Mouse (Mus musculus) embryonic facial prominence, embryonic 10.5 days (tissue): ENCODE data around the gene Plb1. TPM values are rescaled to one million over a fixed set of nuclear protein-coding genes. Genes with fewer than 3 reads are reported as not detected.
A peak's percentile ranks its signal among the peaks of the same experiment; 100 is the strongest.

Experiments used
- DNase-seq: peaks from one replicate; pipeline ENCODE4 v3.0.0-alpha.2; 2017; ENCODE audit warnings: low spot score
- H3K27ac ChIP-seq: fragments of 300-500 bp; sonication (generic); replicated peaks from 2 replicates; pipeline ENCODE4 v1.5.1; 2016; ENCODE audit warnings: mild to moderate bottlenecking
- H3K27me3 ChIP-seq: fragments of 300-500 bp; sonication (generic); replicated peaks from 2 replicates; pipeline ENCODE4 v1.6.1; 2016; ENCODE audit warnings: low read depth, mild to moderate bottlenecking; ENCODE audit not compliant: poor library complexity, severe bottlenecking
- H3K36me3 ChIP-seq: fragments of 300-500 bp; sonication (generic); replicated peaks from 2 replicates; pipeline ENCODE4 v1.6.1; 2016; ENCODE audit warnings: mild to moderate bottlenecking, moderate library complexity
- H3K4me1 ChIP-seq: fragments of 300-500 bp; sonication (generic); 2 replicates; pipeline ENCODE4 v1.6.1; 2016
- H3K4me3 ChIP-seq: fragments of 300-500 bp; sonication (generic); 2 replicates; pipeline ENCODE4 v1.5.1; 2016; ENCODE audit warnings: mild to moderate bottlenecking, moderate library complexity
- H3K9me3 ChIP-seq: fragments of 300-500 bp; sonication (generic); 2 replicates; pipeline ENCODE4 v1.6.1; 2016; ENCODE audit warnings: mild to moderate bottlenecking
- WGBS: fragments of 180-500 bp; shearing (Covaris S2); methylation state at CpG from one replicate; pipeline ENCODE4 v1.1.7; 2016; 5-methylcytosine and 5-hydroxymethylcytosine counted together
- polyA plus RNA-seq: library from polyadenylated mRNA; unstranded; fragments of >200 nt; fragmentation: Nextera tagmentation; extraction: Ambion mirVana; gene quantifications from 2 replicates; pipeline ENCODE4 v1.2.1, GENCODE M21; 2016

The Plb1 gene
- polyA plus RNA-seq, 1 experiment from 2014 or later: 0.06 TPM

- Histone ChIP-seq H3K27ac (no peak overlapping the region), H3K4me1 (0 out of 2 replicates have a peak, but pooled peaks cover 11% of the 10 kb centered on the region), H3K9me3 (no peaks in the 10 kb centered on the region), H3K4me3 (no peak overlapping the region), H3K27me3 (no peaks in the 10 kb centered on the region), H3K36me3 (no peaks in the 10 kb centered on the region)
- 74% methylated on average over 5 of the region's 5 CpGs for WGBS
- no peak for DNase-seq
Observed at GRCm38 (mm10) chr5:32342711-32343285, 110.3 kb downstream of the Plb1 start.

- Histone ChIP-seq H3K27ac (peak overlapping the region; percentile 19; the same call in 1 of the 2 replicates), H3K27me3 (no peaks in the 10 kb centered on the region), H3K4me3 (no peak overlapping the region), H3K9me3 (no peaks in the 10 kb centered on the region), H3K4me1 (0 out of 2 replicates have a peak, but pooled peaks cover 7% of the 10 kb centered on the region), H3K36me3 (no peaks in the 10 kb centered on the region)
- peak; percentile 17 for DNase-seq
- WGBS: 60% methylated on average over 10 of the region's 10 CpGs
Observed at GRCm38 (mm10) chr5:32346025-32346912, 113.8 kb downstream of the Plb1 start.

GRCm38 (mm10) chr5:32349718-32350117, 117.2 kb downstream of the Plb1 start:
- Histone ChIP-seq H3K9me3 (no peaks in the 10 kb centered on the region), H3K4me3 (no peak overlapping the region), H3K36me3 (no peaks in the 10 kb centered on the region), H3K27ac (no peak overlapping the region), H3K27me3 (no peaks in the 10 kb centered on the region), H3K4me1 (0 out of 2 replicates have a peak, but pooled peaks cover 7% of the 10 kb centered on the region)
- WGBS: 66% methylated on average over 3 of the region's 3 CpGs
- no peak for DNase-seq

- H3K27ac ChIP-seq: no peak overlapping the region
- H3K4me3 ChIP-seq: no peak overlapping the region
- no peaks in the 10 kb centered on the region for H3K9me3 ChIP-seq
- H3K27me3 ChIP-seq: no peaks in the 10 kb centered on the region
- H3K36me3 ChIP-seq: no peaks in the 10 kb centered on the region
- H3K4me1 ChIP-seq: 0 out of 2 replicates have a peak, but pooled peaks cover 7% of the 10 kb centered on the region
- 82% methylated on average over 3 of the region's 3 CpGs for WGBS
- DNase-seq: no peak
Observed at GRCm38 (mm10) chr5:32350551-32351256, 118.2 kb downstream of the Plb1 start.

GRCm38 (mm10) chr5:32351721-32352465, 119.4 kb downstream of the Plb1 start:
- DNase-seq: no peak
- H3K36me3 ChIP-seq: no peaks in the 10 kb centered on the region
- no peaks in the 10 kb centered on the region for H3K27me3 ChIP-seq
- no peaks in the 10 kb centered on the region for H3K9me3 ChIP-seq
- no peak overlapping the region for H3K27ac ChIP-seq
- 89% methylated on average over 4 of the region's 4 CpGs for WGBS
- H3K4me1 ChIP-seq: no peaks in the 10 kb centered on the region
- H3K4me3 ChIP-seq: no peak overlapping the region

- no peak for DNase-seq
- Histone ChIP-seq H3K4me1 (no peaks in the 10 kb centered on the region), H3K36me3 (no peaks in the 10 kb centered on the region), H3K9me3 (no peaks in the 10 kb centered on the region), H3K27me3 (no peaks in the 10 kb centered on the region), H3K4me3 (no peak overlapping the region), H3K27ac (no peak overlapping the region)
- 87% methylated on average over 3 of the region's 3 CpGs for WGBS
Observed at GRCm38 (mm10) chr5:32352845-32353244, 120.3 kb downstream of the Plb1 start.

- Histone ChIP-seq H3K27ac (no peak overlapping the region), H3K36me3 (no peaks in the 10 kb centered on the region), H3K4me3 (no peak overlapping the region), H3K27me3 (no peaks in the 10 kb centered on the region), H3K9me3 (no peaks in the 10 kb centered on the region), H3K4me1 (no peaks in the 10 kb centered on the region)
- DNase-seq: no peak
- WGBS: 70% methylated on average over 2 of the region's 2 CpGs
Observed at GRCm38 (mm10) chr5:32353280-32353679, 120.8 kb downstream of the Plb1 start.

- WGBS: 86% methylated on average over 4 of the region's 4 CpGs
- Histone ChIP-seq H3K27me3 (no peaks in the 10 kb centered on the region), H3K4me3 (no peak overlapping the region)
Observed at GRCm38 (mm10) chr5:32360511-32360910, 128.0 kb downstream of the Plb1 start.

GRCm38 (mm10) chr5:32361441-32362235, 129.1 kb downstream of the Plb1 start:
- 88% methylated on average over 3 of the region's 3 CpGs for WGBS
- H3K27me3 ChIP-seq: no peaks in the 10 kb centered on the region
- H3K36me3 ChIP-seq: no peaks in the 10 kb centered on the region

More at GRCm38 (mm10) chr5:32360511-32360910, 128.0 kb downstream of the Plb1 start:
- DNase-seq: no peak
- H3K4me1 ChIP-seq: no peaks in the 10 kb centered on the region
- H3K27ac ChIP-seq: no peak overlapping the region
- H3K36me3 ChIP-seq: no peaks in the 10 kb centered on the region
- no peaks in the 10 kb centered on the region for H3K9me3 ChIP-seq

GRCm38 (mm10) chr5:32369391-32369790, 136.9 kb downstream of the Plb1 start:
- H3K36me3 ChIP-seq: no peaks in the 10 kb centered on the region
- no peak overlapping the region for H3K27ac ChIP-seq
- H3K9me3 ChIP-seq: no peaks in the 10 kb centered on the region
- DNase-seq: no peak
- WGBS: 90% methylated on average over 1 of the region's 1 CpGs
- H3K27me3 ChIP-seq: no peaks in the 10 kb centered on the region
- no peaks in the 10 kb centered on the region for H3K4me1 ChIP-seq
- no peak overlapping the region for H3K4me3 ChIP-seq

More at GRCm38 (mm10) chr5:32361441-32362235, 129.1 kb downstream of the Plb1 start:
- Histone ChIP-seq H3K27ac (no peak overlapping the region), H3K4me3 (no peak overlapping the region), H3K9me3 (no peaks in the 10 kb centered on the region), H3K4me1 (no peaks in the 10 kb centered on the region)
- DNase-seq: no peak

GRCm38 (mm10) chr5:32371239-32371638, 138.7 kb downstream of the Plb1 start:
- WGBS: 92% methylated on average over 5 of the region's 5 CpGs
- no peak for DNase-seq

More at GRCm38 (mm10) chr5:32371239-32371638, 138.7 kb downstream of the Plb1 start:
- H3K36me3 ChIP-seq: no peaks in the 10 kb centered on the region
- no peaks in the 10 kb centered on the region for H3K9me3 ChIP-seq
- H3K27ac ChIP-seq: no peak overlapping the region
- no peaks in the 10 kb centered on the region for H3K27me3 ChIP-seq
- no peak overlapping the region for H3K4me3 ChIP-seq
- no peaks in the 10 kb centered on the region for H3K4me1 ChIP-seq
